Mouse (Mus musculus) cortical plate, adult 2 months (tissue): Measurements from ENCODE around the gene Cacnb4.

Source experiments
- CTCF ChIP-seq: fragments of 200-500 bp; IDR thresholded peaks from 2 replicates; pipeline ENCODE4 v1.5.1; 2011; ENCODE audit warnings: mild to moderate bottlenecking, control low read depth, low read length; ENCODE audit not compliant: insufficient read depth; ENCODE audit errors: extremely low read depth
- POLR2A ChIP-seq: fragments of 200-500 bp; IDR thresholded peaks from 2 replicates; pipeline ENCODE4 v1.6.1; 2011; ENCODE audit warnings: mild to moderate bottlenecking, low read length, control low read depth; ENCODE audit not compliant: insufficient read depth; ENCODE audit errors: extremely low read depth

- no peak for TF ChIP-seq CTCF
- no peak for TF ChIP-seq POLR2A
These were observed 139.0 kb downstream of the Cacnb4 start for GRCm38 (mm10) chr2:52537645-52538044.
